Mouse (Mus musculus) erythroblast, embryonic 14.5 days (primary cell): ENCODE results near the gene Rnf44.

Experiments
- GATA1 ChIP-seq: IDR thresholded peaks from 2 replicates; pipeline ENCODE4 v1.6.1; 2012; ENCODE audit warnings: low read length, inconsistent platforms, mixed read lengths
- TAL1 ChIP-seq: IDR thresholded peaks from 3 replicates; pipeline ENCODE4 v1.6.1; 2012; ENCODE audit warnings: low read length, inconsistent platforms, mixed read lengths

GRCm38 (mm10) chr13:54694348-54695060, 797 bp upstream of the Rnf44 start:
- TF ChIP-seq TAL1 (no peak), GATA1 (no peak)
